Mouse (Mus musculus) neural tube, postnatal 0 days (tissue): ENCODE data around the gene Wdr31. TPM values are rescaled to one million over a fixed set of nuclear protein-coding genes. Genes with fewer than 3 reads are reported as not detected.

Source experiments
- polyA plus RNA-seq: library from polyadenylated mRNA; unstranded; fragments of >200 nt; fragmentation: Nextera tagmentation; extraction: Ambion mirVana; gene quantifications from 2 replicates; pipeline ENCODE4 v1.2.1, GENCODE M21; 2015

Gene Wdr31
- polyA plus RNA-seq, result 13.6 and 15.4 TPM in 2 replicates

DNA sequence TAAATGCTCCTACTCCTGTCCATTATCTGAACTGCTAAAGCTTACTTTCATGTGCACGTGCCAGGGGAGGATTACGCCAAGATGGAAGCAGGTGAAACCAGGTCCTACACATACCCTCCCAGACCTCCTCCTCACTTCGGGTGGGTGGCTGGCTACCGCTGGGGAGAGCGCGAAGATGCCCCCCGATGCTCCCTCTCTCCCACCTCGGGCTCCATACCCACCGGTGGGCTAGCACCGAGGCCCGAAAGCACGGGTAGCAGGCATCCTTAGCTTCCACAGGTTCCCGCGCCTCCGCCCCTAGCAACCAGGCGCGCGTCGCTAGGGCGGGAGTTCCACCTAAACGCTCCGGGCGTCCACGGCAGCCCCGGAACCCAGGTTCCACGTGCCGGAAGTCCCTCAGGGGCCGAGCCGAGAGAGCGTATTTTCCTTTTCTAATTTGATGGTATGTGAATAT, at the start of gene Wdr31:
Wdr31 (minus strand) TSS at position 299 of the 454 bp plus-strand sequence.

DNA sequence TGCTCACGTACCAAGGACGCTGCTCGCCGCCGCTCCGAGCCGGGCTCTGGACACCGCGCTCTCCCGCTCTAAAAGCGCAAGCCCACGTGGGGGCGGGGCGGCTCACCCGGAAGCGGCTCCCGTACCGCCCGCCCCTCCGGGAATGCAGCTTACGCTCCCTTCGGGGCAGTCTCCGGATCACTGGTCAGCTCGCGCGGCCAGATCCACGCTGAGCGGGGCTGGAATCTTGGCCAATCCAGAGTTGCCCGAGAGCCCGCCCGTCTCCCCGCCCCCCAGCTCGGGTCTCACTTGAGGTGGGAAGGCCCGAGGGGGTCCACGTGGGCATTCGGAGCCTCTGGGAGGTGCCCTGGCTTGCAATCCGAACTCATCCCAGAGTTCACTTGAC, 49.1 kb upstream of the Wdr31 start, which contains the start of gene Alad:
Alad (minus strand) TSS at position 70 of the 385 bp plus-strand sequence.

DNA sequence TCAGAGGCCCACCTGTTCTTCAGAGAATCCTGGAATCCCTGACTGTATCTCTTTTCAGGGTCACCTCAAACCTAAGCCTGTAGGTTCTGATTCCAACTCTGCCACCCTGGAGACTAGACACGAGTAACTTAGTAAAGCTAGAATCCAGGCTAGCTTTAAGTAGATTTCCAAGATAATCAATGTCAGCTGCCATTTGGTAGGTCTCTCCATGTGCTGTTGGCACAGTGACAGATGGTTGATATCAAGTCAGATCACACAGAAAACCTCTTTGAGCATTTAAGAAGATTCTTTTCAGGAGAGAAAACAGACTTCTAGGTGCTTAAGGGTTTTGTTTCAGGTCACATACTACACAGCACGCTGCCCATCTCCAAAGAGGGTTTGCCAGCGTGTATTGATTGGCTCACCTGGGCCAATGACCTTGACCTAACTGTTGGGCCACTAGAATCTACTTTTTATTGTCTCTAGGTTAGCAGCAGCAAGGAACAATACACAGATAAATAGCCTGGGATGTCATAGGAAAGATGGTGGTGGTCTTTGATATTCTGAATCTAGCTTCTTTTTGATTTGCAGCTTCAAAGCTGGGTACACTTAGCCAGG, 32.8 kb upstream of the Wdr31 start, which contains the start of gene Hdhd3:
Hdhd3 (minus strand) TSS at position 94 of the 597 bp plus-strand sequence.

DNA sequence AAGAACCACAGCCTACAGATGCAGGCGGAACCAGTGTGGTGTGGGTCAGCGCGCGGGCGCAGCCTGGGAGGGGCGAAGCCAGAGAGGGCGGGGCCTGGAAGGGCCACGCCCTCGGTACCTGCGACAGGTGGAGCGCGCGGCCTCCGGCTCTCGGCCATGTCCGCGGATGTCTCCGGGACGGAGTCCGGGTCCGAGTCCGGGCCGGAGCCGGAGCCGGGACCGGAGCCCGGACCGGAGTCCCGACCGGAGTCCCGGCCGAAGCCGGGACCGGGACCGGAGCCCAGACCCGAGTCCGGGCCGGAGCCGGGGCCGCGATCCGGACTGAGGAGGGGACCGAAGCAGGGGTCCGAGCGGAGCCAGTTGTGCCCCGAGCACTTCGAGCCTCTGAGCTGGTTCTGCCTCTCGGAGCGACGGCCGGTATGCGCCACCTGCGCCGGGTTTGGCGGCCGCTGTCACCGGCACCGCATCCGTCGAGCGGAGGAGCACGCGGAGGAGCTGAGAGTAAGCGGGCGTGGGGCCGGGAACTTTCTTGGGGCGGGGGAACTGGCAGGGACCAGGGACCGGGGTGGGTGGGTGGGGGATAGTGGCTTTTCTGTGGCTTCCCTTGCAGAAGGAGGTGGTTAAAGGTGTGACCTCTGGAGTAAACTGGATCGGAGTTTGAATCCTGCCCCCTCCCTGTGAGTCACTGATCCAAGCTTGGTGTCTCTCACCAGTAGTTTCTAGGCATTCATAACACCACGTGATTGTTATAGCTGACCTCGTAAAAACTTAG, 9.4 kb upstream of the Wdr31 start, which contains the start of gene Bspry:
Bspry (plus strand) TSS at position 117 of the 772 bp plus-strand sequence.

DNA sequence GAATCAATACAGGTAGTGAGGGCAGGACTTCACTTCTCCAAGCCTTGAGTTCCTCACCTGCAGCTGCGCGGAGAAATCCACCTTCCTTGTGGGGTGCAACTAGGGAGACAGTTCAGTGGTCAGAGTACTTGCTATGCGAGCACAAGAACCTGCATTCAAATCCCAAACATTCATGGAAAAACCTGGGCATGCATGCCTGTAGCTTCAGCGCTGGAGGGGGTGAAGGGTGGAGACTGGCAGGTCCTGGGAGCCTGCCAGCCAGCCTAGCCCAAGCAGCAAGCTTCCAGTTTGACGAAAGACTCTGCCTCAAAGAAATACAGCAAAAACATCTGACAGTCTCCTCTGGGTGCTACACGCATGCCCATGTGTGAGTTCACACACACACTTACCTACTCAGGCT, 35.6 kb downstream of the Wdr31 start, which contains the start of gene Rnf183:
Rnf183 (minus strand) TSS at position 172 of the 400 bp plus-strand sequence.

DNA sequence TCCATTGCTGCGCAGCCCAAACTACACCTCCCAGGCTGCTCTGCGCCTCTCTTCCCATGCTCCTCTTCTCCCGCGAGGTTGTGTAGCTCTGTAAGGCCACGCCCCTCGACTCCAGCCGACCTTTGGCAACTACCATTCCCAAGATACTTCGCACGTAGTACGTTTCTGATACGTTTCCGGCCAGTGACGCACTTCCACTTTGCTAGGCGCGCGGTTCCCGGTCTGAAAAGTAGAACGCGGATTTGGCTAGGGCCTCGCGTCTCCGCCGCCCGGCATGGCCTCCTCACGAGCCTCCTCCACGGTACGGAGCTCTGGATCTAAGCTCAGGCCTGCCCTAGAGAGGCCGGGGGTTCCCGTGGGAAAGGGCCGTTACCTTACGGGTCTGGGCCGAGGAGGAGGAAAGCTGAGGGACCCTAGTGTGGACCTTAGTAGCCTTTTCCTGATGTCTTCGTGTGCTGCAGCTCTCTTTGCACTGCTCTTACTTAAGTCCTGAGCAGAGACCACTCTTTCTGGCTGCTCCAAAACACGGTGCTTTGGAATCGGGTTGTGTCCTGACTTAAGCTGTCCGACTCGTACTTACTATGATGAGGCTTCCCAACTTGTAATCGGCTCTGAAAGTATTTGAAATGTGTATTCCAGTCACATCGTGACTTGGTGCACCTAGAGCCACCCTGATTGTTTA, 62.0 kb downstream of the Wdr31 start, which contains the start of the genes Cdc26 and Prpf4:
Cdc26 (minus strand) TSS at position 42 of the 682 bp plus-strand sequence.
Prpf4 (plus strand) TSS at position 197 of the 682 bp plus-strand sequence.

Other genes with a start within 250 kb of the Wdr31 start
- 16.5 and 18.4 TPM in 2 replicates for gene Zfp37, start 239.8 kb downstream of the Wdr31 start, polyA plus RNA-seq
- gene Slc31a2, start 208.3 kb downstream of the Wdr31 start, polyA plus RNA-seq, result 12.6 and 14.8 TPM in 2 replicates
- gene Fkbp15, start 110.3 kb downstream of the Wdr31 start, polyA plus RNA-seq, result 20.8 TPM in 2 replicates
- gene Slc31a1, start 110.2 kb downstream of the Wdr31 start, polyA plus RNA-seq, result 30.6 and 33.6 TPM in 2 replicates
- gene Cdc26, start 62.3 kb downstream of the Wdr31 start, polyA plus RNA-seq, result 65.4 and 68.0 TPM in 2 replicates
- gene Prpf4, start 62.1 kb downstream of the Wdr31 start, polyA plus RNA-seq, result 11.5 and 12.7 TPM in 2 replicates
- 0.17 and 0.19 TPM in 2 replicates for gene Rnf183, start 35.6 kb downstream of the Wdr31 start, polyA plus RNA-seq
- 0.47 and 0.85 TPM in 2 replicates for gene Bspry, start 9.2 kb upstream of the Wdr31 start, polyA plus RNA-seq
- 11.0 and 13.5 TPM in 2 replicates for gene Hdhd3, start 32.6 kb upstream of the Wdr31 start, polyA plus RNA-seq
- gene Alad, start 49.0 kb upstream of the Wdr31 start, polyA plus RNA-seq, result 68.0 and 76.5 TPM in 2 replicates
- 45.1 and 47.1 TPM in 2 replicates for gene Pole3, start 54.2 kb upstream of the Wdr31 start, polyA plus RNA-seq
- gene 4933430I17Rik, start 54.5 kb upstream of the Wdr31 start, polyA plus RNA-seq, result 0.49 and 0.59 TPM in 2 replicates
- 34.0 and 35.1 TPM in 2 replicates for gene Rgs3, start 89.0 kb upstream of the Wdr31 start, polyA plus RNA-seq